ENCODE assay signal across 9 mouse cellular contexts in the genomic region with DNA sequence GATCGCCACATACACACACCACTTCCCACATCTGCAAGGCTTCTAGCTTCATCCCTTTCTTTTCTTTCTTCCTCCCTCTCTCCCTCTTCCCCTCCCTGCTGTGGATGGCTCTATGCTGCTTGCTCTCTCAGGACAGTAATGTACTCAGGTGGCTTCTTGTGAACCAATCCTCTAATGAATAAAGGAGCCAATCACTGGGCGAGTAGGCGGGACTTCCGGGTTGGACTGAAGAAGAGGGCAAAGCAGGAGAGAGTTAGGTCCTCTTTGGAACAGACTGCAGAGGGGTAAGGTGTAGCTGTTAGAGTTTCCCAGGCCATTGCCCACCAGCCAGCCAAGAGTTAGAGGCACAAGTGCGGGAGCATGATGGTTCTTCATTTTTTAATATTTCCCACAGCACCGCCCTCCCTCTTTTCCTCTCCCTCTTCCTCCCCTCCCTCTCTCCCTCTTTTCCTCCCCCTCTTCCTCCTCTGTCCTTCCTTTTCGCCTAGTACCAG. TPM values are rescaled to one million over a fixed set of nuclear protein-coding genes. Genes with fewer than 3 reads are reported as not detected.
A peak's percentile ranks its signal among the peaks of the same experiment; 100 is the strongest.
DNase-seq lines count a peak whose midpoint lies in the region; ATAC-seq and TF ChIP-seq lines count a peak whose summit lies in the region.
"Had no signal": no experiment of that assay in that cellular context is flagged by ENCODE, and none has a peak within 500 bp of the region (broad histone marks: within the 10 kb centered on the region; RNA-seq: fewer than 3 reads in every experiment).

No protein-coding gene starts in this region.

- intact Hi-C loops in heart, postnatal 25 days (cut with DNase I) = no loop called here

- peak; percentile 4 for DNase-seq in cerebellum, adult 11-12 months
- no peak for DNase-seq in cerebellum, adult 8-10 months
- DNase-seq in spleen, adult 2 months (ENCODE audit: low read depth in 1 of 2, low spot score in 2 of 2) = peak in 1 of 2 experiments; percentile 48
- DNase-seq in spleen, adult 12 weeks (ENCODE audit: low spot score) = no peak
- no peak for DNase-seq in liver, embryonic 14.5 days (ENCODE audit: low read depth in 3 of 3, low spot score in 3 of 3)
- no peak for DNase-seq in left cerebral cortex, adult 18-20 months (ENCODE audit: low spot score in 2 of 2)
- no peak for DNase-seq in heart, postnatal 25 days (ENCODE audit: low spot score)
- DNase-seq: layer of hippocampus, adult 9-11 months had no signal

- peak overlapping the region; percentile 37 for H3K4me3 ChIP-seq in spleen, adult 2 months (ENCODE audit: extremely low read depth, insufficient read depth, insufficient read length)
- no peak overlapping the region for H3K4me3 ChIP-seq in liver, embryonic 14.5 days (ENCODE audit: insufficient read depth in 1 of 2, low read depth in 2 of 2, low read length in 2 of 2)
- no peak overlapping the region for H3K4me3 ChIP-seq in neural tube, embryonic 15.5 days (replicated peaks)

- peak; percentile 66 for ATAC-seq in liver, embryonic 14.5 days (ENCODE audit: insufficient read depth)
- ATAC-seq in neural tube, embryonic 15.5 days (ENCODE audit: low FRiP score) = no peak

- H3K36me3 ChIP-seq in spleen, adult 2 months (ENCODE audit: control insufficient read depth, insufficient read depth, low read length) = no peaks in the 10 kb centered on the region
- H3K36me3 ChIP-seq in liver, embryonic 14.5 days (replicated peaks; ENCODE audit: control insufficient read depth, insufficient read depth, low read depth) = no peaks in the 10 kb centered on the region
- H3K36me3 ChIP-seq in neural tube, embryonic 15.5 days = no peaks in the 10 kb centered on the region

- 74% methylated on average over 7 of the region's 7 CpGs for WGBS in spleen, adult 2 months
- 48% methylated on average over 7 of the region's 7 CpGs for WGBS in liver, embryonic 14.5 days (ENCODE audit: insufficient replicate concordance)
- WGBS in neural tube, embryonic 15.5 days = 87% methylated on average over 7 of the region's 7 CpGs

- no peak for TF ChIP-seq EP300 in liver, embryonic 14.5 days (IDR thresholded peaks at IDR 0.05; ENCODE audit: low read depth)

- no peaks in the 10 kb centered on the region for H3K9me3 ChIP-seq in liver, embryonic 14.5 days (ENCODE audit: control insufficient read depth, low read length)
- no peaks in the 10 kb centered on the region for H3K9me3 ChIP-seq in neural tube, embryonic 15.5 days (replicated peaks)

- no peak overlapping the region; the same call in 1 of the 2 replicates for H3K4me2 ChIP-seq in liver, embryonic 14.5 days (ENCODE audit: low read depth)
- H3K4me2 ChIP-seq in neural tube, embryonic 15.5 days = no peak overlapping the region

- TF ChIP-seq POLR2A in spleen, adult 2 months (IDR thresholded peaks at IDR 0.05; ENCODE audit: low read depth, low read length) = no peak; the same call in 1 of the 2 replicates

- no peaks in the 10 kb centered on the region for H3K27me3 ChIP-seq in spleen, adult 2 months (ENCODE audit: control insufficient read depth, insufficient read depth, low read length)
- H3K27me3 ChIP-seq in liver, embryonic 14.5 days (ENCODE audit: control insufficient read depth, insufficient read depth, low read length) = no peaks in the 10 kb centered on the region
- H3K27me3 ChIP-seq in neural tube, embryonic 15.5 days (replicated peaks) = no peaks in the 10 kb centered on the region

- H3K4me1 ChIP-seq in spleen, adult 2 months (ENCODE audit: control insufficient read depth, insufficient read depth, insufficient read length) = peaks cover 15% of the 10 kb centered on the region; the same call in 1 of the 2 replicates
- H3K4me1 ChIP-seq in liver, embryonic 14.5 days (replicated peaks; ENCODE audit: control insufficient read depth in 2 of 2, insufficient read depth in 2 of 2, low read length in 1 of 2) = peaks cover 2 to 17% of the 10 kb centered on the region in 2 experiments; a peak in 3 of 4 replicates
- peaks cover 13% of the 10 kb centered on the region for H3K4me1 ChIP-seq in neural tube, embryonic 15.5 days

- peak overlapping the region; percentile 69 for H3K27ac ChIP-seq in spleen, adult 2 months (ENCODE audit: insufficient read depth, low read length)
- H3K27ac ChIP-seq in liver, embryonic 14.5 days = no peak overlapping the region
- H3K27ac ChIP-seq in neural tube, embryonic 15.5 days (replicated peaks) = no peak overlapping the region

- TF ChIP-seq CTCF in spleen, adult 2 months (IDR thresholded peaks at IDR 0.05; ENCODE audit: extremely low read depth, insufficient read depth, insufficient read length, insufficient replicate concordance) = no peak
- TF ChIP-seq CTCF in liver, embryonic 14.5 days (IDR thresholded peaks at IDR 0.05; ENCODE audit: low read depth) = no peak

- no peak overlapping the region; the same call in 1 of the 2 replicates for H3K9ac ChIP-seq in liver, embryonic 14.5 days (replicated peaks)
- no peak overlapping the region for H3K9ac ChIP-seq in neural tube, embryonic 15.5 days (replicated peaks)

RNA-seq across cellular contexts. Expression of gene St6galnac5, which starts 52.2 kb away (rescaled TPM):
- polyA plus RNA-seq in spleen, adult 2 months (2012; rRNA removed) = 1.2 and 2.2 TPM in 2 replicates
- polyA plus RNA-seq in liver, embryonic 14.5 days (2012; rRNA removed) = 0.01 TPM in 2 replicates
- polyA plus RNA-seq in liver, embryonic 14.5 days (2014; fragmentation: Nextera tagmentation; extraction: Ambion mirVana) = 0.03 TPM in 1 of 2 replicates, not detected in the other
- 10 to 100 TPM; 29.9 to 37.4 TPM for total RNA-seq in left cerebral cortex, adult 18-20 months (2021)
- polyA plus RNA-seq in neural tube, embryonic 15.5 days (2015; fragmentation: Nextera tagmentation; extraction: Ambion mirVana) = 13.4 and 18.5 TPM in 2 replicates
- not detected for total RNA-seq in heart, postnatal 25 days (2021)
